Mouse (Mus musculus) stomach, embryonic 15.5 days (tissue): ENCODE results near the gene Rgs3. TPM values are rescaled to one million over a fixed set of nuclear protein-coding genes. Genes with fewer than 3 reads are reported as not detected.

Source experiments
- ATAC-seq: fragments of 200-750 bp; cut with Nextera tagmentation; 2 replicates; pipeline ENCODE4 v1.8.0; 2017; ENCODE audit warnings: low read depth, moderate number of reproducible peaks, moderate TSS enrichment; ENCODE audit not compliant: insufficient read depth, low FRiP score
- H3K27ac ChIP-seq: fragments of 300-500 bp; sonication (generic); 2 replicates; pipeline ENCODE4 v1.5.1; 2015; ENCODE audit warnings: mild to moderate bottlenecking, inconsistent platforms
- H3K27me3 ChIP-seq: fragments of 300-500 bp; sonication (generic); replicated peaks from 2 replicates; pipeline ENCODE4 v1.6.1; 2015; ENCODE audit warnings: inconsistent platforms
- H3K36me3 ChIP-seq: fragments of 300-500 bp; sonication (generic); 2 replicates; pipeline ENCODE4 v1.6.1; 2015; ENCODE audit warnings: inconsistent platforms
- H3K4me1 ChIP-seq: fragments of 300-500 bp; sonication (generic); 2 replicates; pipeline ENCODE4 v1.6.1; 2015; ENCODE audit warnings: inconsistent platforms
- H3K4me2 ChIP-seq: fragments of 300-500 bp; sonication (generic); 2 replicates; pipeline ENCODE4 v1.6.1; 2015; ENCODE audit warnings: mild to moderate bottlenecking, inconsistent platforms
- H3K4me3 ChIP-seq: fragments of 300-500 bp; sonication (generic); replicated peaks from 2 replicates; pipeline ENCODE4 v1.5.1; 2015; ENCODE audit warnings: inconsistent platforms
- H3K9ac ChIP-seq: fragments of 300-500 bp; sonication (generic); 2 replicates; pipeline ENCODE4 v1.6.1; 2015; ENCODE audit warnings: inconsistent platforms
- H3K9me3 ChIP-seq: fragments of 300-500 bp; sonication (generic); 2 replicates; pipeline ENCODE4 v1.6.1; 2016; ENCODE audit warnings: inconsistent platforms
- WGBS: fragments of 180-500 bp; shearing (Covaris S2); methylation state at CpG from one replicate; pipeline ENCODE4 v1.1.7; 2015; 5-methylcytosine and 5-hydroxymethylcytosine counted together
- polyA plus RNA-seq: library from polyadenylated mRNA; unstranded; fragments of >200 nt; fragmentation: Nextera tagmentation; extraction: Ambion mirVana; gene quantifications from 2 replicates; pipeline ENCODE4 v1.2.1, GENCODE M21; 2015

Rgs3 gene
- polyA plus RNA-seq, 1 experiment from 2014 or later: 46.8 TPM

DNA sequence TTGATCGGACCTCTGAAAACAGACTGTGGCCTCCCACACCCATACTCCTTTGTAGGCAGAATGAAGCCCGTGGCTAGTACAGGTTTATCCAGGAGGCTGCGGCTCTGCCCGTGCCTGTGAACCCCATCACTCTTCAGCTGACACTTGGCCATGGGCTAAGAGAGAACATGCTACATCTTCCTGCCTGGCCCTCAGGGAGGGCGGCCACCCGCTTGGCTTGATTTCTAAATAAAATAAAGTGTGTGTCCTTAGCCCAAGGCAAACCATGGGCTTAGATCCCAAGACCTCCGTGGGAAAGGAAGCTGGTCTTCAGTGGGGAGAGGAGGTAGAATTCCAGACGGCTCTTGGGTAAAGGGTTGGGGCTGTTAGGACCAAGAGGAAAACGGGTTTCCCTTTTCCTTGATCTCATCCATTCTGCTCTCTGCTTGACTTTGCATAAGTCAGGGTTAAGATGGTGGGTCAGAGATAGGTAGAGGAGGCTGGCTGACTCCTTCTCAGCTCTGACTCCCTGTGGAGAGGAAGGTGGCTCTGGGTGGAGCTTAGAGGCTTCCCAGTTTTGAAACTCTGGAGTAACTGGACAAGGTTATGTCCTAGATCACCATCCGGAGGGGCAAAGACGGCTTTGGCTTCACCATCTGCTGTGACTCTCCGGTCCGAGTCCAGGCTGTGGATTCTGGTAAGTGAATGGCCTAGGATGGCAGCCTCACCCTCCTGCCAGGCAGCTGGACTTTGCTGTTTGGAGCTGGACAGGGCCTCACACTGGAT is 63.8 kb downstream of the Rgs3 start:
- Histone ChIP-seq H3K9ac (no peak overlapping the region), H3K9me3 (no peaks in the 10 kb centered on the region), H3K36me3 (no peaks in the 10 kb centered on the region), H3K4me1 (peaks cover 46% of the 10 kb centered on the region), H3K4me3 (no peak overlapping the region), H3K27me3 (no peaks in the 10 kb centered on the region), H3K27ac (no peak overlapping the region), H3K4me2 (no peak overlapping the region)
- no peak for ATAC-seq
- 57% methylated on average over 13 of the region's 13 CpGs for WGBS

DNA sequence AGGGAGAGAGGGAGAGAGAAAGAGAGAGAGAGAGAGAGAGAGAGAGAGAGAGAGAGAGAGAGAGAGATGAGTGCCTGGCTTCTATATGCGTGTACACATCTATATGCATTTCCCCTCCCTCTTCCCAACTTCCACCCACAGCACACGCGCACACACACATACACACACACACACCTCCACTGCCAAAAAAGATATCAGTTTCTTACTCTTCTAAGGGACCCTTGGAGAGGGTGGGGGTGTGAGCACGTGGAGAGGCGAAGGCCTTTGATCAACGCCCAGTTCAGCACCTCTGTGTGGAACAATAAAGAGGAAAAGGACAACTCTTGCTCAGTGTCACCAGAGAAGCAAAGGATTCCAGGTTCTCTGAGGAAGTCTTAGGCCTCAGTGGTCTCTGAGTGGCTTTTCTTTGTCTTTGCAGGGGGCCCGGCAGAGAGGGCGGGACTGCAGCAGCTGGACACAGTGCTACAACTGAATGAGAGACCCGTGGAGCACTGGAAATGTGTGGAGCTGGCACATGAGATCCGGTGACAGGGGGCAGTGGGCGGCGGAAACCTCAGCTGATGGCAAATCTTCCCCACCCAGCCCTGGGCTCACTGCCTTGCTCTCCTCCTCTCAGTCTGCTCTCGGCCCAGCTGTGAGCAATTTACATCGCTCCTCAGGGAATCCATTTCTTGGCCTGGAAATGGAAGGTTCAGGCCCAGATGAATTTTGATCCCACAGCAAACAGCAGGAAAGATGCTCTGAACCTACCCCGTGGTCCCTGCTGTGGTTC is 65.2 kb downstream of the Rgs3 start:
- peaks cover 52% of the 10 kb centered on the region for H3K4me1 ChIP-seq
- H3K4me2 ChIP-seq: no peak overlapping the region
- H3K36me3 ChIP-seq: no peaks in the 10 kb centered on the region
- H3K4me3 ChIP-seq: no peak overlapping the region
- no peaks in the 10 kb centered on the region for H3K27me3 ChIP-seq
- no peak for ATAC-seq
- H3K9me3 ChIP-seq: no peaks in the 10 kb centered on the region
- 56% methylated on average over 15 of the region's 15 CpGs for WGBS
- H3K27ac ChIP-seq: peak overlapping the region; percentile 14; the same call in 1 of the 2 replicates
- no peak overlapping the region for H3K9ac ChIP-seq

DNA sequence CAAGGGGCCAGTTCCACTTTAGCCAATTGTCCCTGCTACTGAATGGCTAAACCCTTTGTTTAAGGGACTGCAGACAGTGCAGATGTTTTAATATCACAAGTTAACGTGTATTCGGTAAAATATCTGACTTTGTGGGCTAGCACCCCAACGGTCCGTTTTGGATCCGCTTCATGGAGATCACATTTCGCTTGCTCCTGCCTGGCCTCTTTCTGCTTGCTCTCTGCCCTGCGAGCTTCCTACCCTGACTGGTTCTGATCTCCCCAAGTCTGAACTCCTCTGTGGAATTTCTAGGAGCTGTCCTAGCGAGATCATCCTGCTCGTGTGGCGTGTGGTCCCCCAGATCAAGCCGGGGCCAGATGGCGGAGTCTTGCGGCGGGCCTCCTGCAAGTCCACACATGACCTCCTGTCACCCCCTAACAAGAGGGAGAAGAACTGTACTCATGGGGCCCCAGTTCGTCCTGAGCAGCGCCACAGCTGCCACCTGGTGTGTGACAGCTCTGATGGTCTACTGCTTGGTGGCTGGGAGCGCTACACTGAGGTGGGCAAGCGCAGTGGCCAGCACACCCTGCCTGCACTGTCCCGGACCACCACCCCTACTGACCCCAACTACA is 65.9 kb downstream of the Rgs3 start:
- Histone ChIP-seq H3K4me1 (peaks cover 57% of the 10 kb centered on the region), H3K27me3 (no peaks in the 10 kb centered on the region), H3K27ac (0 out of 2 replicates have a peak overlapping the region, but pooled peaks have one; percentile 31), H3K36me3 (no peaks in the 10 kb centered on the region), H3K4me3 (no peak overlapping the region), H3K9me3 (no peaks in the 10 kb centered on the region), H3K9ac (no peak overlapping the region), H3K4me2 (no peak overlapping the region)
- 81% methylated on average over 19 of the region's 19 CpGs for WGBS
- no peak for ATAC-seq

DNA sequence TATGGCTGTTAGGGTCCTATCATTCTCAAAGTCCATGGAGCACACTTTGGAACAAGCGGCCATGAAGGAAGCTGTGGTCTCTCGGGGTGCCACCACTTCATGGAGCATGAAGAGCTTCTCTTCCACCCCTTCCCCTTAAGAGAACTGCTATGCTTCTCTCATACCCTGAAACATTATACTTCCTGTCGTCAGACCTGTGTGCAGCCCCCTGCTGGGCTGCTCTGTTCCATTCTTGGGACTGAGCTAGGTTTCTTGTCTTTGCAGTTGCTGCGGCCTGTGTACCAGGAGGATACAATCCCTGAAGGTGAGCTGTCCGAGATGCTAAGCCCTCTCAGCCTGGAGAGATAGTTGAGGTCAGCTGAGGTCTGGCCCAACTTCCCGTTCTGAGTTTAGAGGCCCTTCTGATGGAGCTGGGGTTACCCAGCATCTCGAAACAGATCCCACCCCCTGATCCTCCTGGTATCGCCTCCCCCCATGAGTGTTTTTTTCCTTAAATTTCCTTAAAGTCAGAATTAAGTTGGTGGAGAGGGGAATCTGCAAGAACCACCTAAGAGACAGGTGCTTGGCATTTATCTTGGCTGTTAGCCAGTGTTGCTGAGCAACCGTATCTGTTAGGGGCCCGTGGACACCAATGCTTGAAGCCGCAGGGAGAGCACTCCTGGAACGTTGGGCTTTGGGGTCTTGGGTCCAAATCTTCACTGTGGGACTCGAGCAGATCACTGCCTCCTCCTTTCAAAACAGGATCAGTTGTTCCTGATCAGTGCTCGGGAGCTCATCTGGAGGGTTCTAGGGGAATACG is 66.8 kb downstream of the Rgs3 start:
- no peak for ATAC-seq
- H3K27ac ChIP-seq: 0 out of 2 replicates have a peak overlapping the region, but pooled peaks have one; percentile 27
- WGBS: 58% methylated on average over 15 of the region's 15 CpGs
- no peaks in the 10 kb centered on the region for H3K36me3 ChIP-seq
- H3K9ac ChIP-seq: no peak overlapping the region
- no peaks in the 10 kb centered on the region for H3K9me3 ChIP-seq
- no peak overlapping the region for H3K4me3 ChIP-seq
- no peak overlapping the region for H3K4me2 ChIP-seq
- peaks cover 52% of the 10 kb centered on the region for H3K4me1 ChIP-seq
- no peaks in the 10 kb centered on the region for H3K27me3 ChIP-seq

DNA sequence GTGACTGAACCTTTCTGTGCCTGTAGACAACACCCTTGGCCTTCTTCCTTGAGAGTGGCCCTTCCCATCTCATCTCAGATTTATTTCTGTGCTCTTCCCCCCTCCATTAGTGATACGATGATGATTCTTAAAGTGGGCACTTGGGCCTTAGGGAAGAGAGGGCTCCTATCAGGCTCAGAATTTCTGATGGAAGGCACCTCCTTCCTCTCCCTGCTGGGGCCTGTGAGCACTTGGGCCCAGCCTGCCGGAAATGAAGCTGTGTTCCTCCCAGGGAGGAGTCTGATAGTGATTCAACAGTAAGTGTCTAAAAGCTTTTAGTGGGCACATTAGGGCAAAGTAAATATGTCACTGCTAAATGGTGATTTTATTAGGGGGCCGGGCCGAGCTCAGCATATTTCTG is 67.7 kb downstream of the Rgs3 start:
- Histone ChIP-seq H3K9ac (no peak overlapping the region), H3K27me3 (no peaks in the 10 kb centered on the region), H3K9me3 (no peaks in the 10 kb centered on the region), H3K36me3 (no peaks in the 10 kb centered on the region), H3K4me3 (no peak overlapping the region), H3K4me1 (peaks cover 43% of the 10 kb centered on the region), H3K27ac (0 out of 2 replicates have a peak overlapping the region, but pooled peaks have one; percentile 27), H3K4me2 (no peak overlapping the region)
- no peak for ATAC-seq
- 48% methylated on average over 4 of the region's 4 CpGs for WGBS

DNA sequence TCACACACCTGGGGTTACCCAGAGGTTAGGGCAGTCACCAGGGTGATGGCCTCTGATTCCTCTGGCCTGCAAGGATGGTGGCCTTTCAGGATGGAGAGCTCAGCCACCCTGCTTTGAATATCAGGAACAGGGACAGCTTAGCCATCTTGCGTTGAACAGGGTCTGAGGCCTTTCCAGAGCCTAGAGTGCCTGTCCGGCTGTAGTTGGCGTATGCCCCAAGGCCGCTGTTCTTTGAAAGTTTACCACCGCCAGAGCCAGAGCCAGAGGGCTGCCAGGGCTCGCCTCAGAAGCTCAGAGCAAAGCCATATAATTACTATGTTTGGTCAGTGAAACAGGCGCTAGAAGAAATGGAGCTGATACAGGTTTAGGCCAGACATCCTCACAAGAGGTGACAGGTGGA is 68.9 kb downstream of the Rgs3 start:
- no peaks in the 10 kb centered on the region for H3K27me3 ChIP-seq
- peak overlapping the region; percentile 49 for H3K27ac ChIP-seq
- no peaks in the 10 kb centered on the region for H3K9me3 ChIP-seq
- H3K36me3 ChIP-seq: no peaks in the 10 kb centered on the region
- peaks cover 38% of the 10 kb centered on the region for H3K4me1 ChIP-seq
- no peak overlapping the region for H3K4me2 ChIP-seq
- 65% methylated on average over 7 of the region's 7 CpGs for WGBS
- no peak overlapping the region for H3K9ac ChIP-seq
- no peak for ATAC-seq
- H3K4me3 ChIP-seq: no peak overlapping the region

DNA sequence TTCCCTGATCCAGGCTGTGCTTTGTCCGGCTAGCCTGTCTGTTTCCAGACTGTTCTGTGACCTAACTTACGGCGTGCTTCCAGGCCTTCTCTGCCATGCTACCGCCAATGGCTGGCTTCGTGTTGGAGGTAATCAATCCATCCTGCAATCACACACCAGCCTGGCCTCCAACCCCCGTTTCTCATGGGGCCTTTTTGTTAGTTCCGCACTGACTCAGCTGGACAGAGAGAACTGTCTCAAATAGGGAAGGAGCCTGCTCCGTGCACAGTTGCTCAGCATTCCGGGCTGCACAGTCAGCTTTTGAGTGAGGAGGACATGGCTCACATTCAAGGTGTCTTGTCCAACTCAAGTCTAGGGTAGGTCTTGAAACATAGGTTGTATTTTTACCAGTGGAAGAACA is 69.8 kb downstream of the Rgs3 start:
- no peak for ATAC-seq
- Histone ChIP-seq H3K9me3 (no peaks in the 10 kb centered on the region), H3K4me1 (peaks cover 45% of the 10 kb centered on the region), H3K4me2 (no peak overlapping the region), H3K36me3 (no peaks in the 10 kb centered on the region), H3K9ac (no peak overlapping the region), H3K27me3 (no peaks in the 10 kb centered on the region), H3K27ac (0 out of 2 replicates have a peak overlapping the region, but pooled peaks have one; percentile 16), H3K4me3 (no peak overlapping the region)
- WGBS: 56% methylated on average over 9 of the region's 9 CpGs

DNA sequence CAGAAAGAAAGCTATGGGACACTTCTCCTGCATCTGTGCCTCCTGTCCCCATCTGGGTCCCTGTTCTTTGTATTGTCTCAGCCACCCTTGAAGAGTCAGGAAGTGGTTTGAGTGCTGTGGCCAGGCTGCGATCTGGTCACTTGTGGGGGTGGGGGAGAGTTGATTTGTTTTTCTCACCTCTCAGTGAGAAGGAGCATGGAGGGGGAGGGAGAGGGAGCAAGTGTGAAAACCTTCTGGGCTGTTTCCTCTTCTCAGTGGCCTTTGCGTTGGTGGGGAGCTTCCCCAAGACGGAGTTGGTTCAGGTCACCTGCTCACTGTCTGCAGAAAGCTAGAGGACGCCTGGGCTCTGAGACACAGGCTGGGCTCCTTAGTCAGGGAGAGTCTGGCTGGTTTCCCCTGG is 70.3 kb downstream of the Rgs3 start:
- no peak overlapping the region for H3K9ac ChIP-seq
- H3K27ac ChIP-seq: 0 out of 2 replicates have a peak overlapping the region, but pooled peaks have one; percentile 16
- H3K4me3 ChIP-seq: no peak overlapping the region
- H3K4me2 ChIP-seq: no peak overlapping the region
- no peaks in the 10 kb centered on the region for H3K36me3 ChIP-seq
- peaks cover 43% of the 10 kb centered on the region for H3K4me1 ChIP-seq
- 48% methylated on average over 4 of the region's 4 CpGs for WGBS
- no peaks in the 10 kb centered on the region for H3K27me3 ChIP-seq
- H3K9me3 ChIP-seq: no peaks in the 10 kb centered on the region
- ATAC-seq: no peak

DNA sequence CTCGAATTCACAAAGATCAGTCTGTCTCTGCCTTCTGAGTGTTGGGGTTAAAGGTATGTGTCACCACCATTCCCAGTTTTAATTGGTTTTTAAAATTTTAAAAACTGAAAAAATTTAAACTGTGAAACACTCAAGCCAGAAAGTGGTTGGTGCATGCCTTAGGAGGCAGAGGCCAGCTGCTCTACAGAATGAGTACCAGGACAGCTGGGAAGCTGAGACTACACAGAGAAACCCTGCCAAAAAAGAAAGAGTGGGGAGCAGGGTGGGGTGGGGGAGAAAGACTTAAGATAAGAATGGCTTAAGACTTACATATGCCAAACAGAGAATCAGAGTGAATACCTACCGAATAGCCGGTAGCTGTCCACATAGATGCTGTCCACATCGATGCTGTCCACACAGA is 73.6 kb downstream of the Rgs3 start:
- ATAC-seq: no peak
- no peak overlapping the region for H3K9ac ChIP-seq
- 86% methylated on average over 4 of the region's 4 CpGs for WGBS
- no peak overlapping the region for H3K27ac ChIP-seq
- H3K4me2 ChIP-seq: no peak overlapping the region
- no peak overlapping the region for H3K4me3 ChIP-seq
- H3K9me3 ChIP-seq: no peaks in the 10 kb centered on the region
- peaks cover 24% of the 10 kb centered on the region for H3K4me1 ChIP-seq
- H3K36me3 ChIP-seq: no peaks in the 10 kb centered on the region; the same call in 1 of the 2 replicates
- H3K27me3 ChIP-seq: no peaks in the 10 kb centered on the region

DNA sequence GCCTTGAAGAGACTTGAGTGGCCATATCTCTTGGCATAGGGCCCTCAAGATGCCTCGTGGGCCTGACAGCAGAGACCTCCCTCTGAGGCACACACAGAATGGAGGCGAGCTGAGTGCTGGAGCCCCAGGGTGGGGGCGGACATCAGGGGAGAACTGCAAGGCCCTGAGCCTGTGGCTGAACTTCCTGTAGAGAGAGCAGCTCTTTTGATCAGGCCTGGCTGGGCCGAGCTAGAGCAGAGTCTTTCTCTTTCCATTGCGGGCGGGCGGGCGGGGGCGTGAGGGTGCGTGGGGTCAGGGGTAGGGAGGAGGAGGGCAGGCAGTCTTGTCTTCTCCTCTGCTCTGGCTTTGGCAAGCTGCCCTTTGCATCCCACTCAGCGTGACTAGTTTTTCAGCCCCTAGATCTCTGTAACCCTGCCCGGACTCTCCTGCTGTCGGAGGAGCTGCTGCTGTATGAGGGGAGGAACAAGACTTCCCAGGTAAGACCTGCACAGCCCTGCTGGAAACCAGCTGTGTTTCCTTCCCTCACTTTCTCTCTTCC is 74.5 kb downstream of the Rgs3 start:
- Histone ChIP-seq H3K4me1 (peaks cover 20% of the 10 kb centered on the region), H3K27me3 (no peaks in the 10 kb centered on the region), H3K4me3 (no peak overlapping the region), H3K36me3 (no peaks in the 10 kb centered on the region; the same call in 1 of the 2 replicates), H3K9ac (no peak overlapping the region), H3K9me3 (no peaks in the 10 kb centered on the region), H3K27ac (peak overlapping the region; percentile 23; the same call in 1 of the 2 replicates), H3K4me2 (no peak overlapping the region)
- WGBS: 26% methylated on average over 11 of the region's 13 CpGs
- no peak for ATAC-seq

DNA sequence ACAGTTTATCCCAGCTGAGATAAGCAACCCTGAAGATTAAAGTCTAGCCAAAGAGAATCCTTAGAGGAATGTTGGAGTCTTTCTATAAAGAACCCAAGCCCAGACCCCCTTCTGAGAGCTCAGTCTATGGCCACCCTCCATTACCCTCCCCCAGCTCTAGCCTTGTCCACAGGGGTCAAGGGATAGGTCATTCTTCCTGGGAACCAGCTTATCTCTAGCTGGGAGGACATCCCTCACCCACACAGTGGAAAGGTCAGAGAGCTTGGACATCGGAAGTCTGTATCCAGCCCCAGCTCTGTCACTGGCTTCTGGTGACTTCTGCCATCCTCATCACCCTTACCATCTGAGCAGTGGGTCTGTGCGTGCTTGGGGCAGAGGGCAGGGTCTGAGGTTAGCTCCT is 75.2 kb downstream of the Rgs3 start:
- WGBS: 54% methylated on average over 2 of the region's 2 CpGs
- peaks cover 12% of the 10 kb centered on the region for H3K4me1 ChIP-seq
- no peak overlapping the region for H3K9ac ChIP-seq
- H3K4me3 ChIP-seq: no peak overlapping the region
- no peaks in the 10 kb centered on the region; the same call in 1 of the 2 replicates for H3K36me3 ChIP-seq
- H3K27me3 ChIP-seq: no peaks in the 10 kb centered on the region
- no peak for ATAC-seq
- no peaks in the 10 kb centered on the region for H3K9me3 ChIP-seq
- no peak overlapping the region for H3K27ac ChIP-seq
- no peak overlapping the region for H3K4me2 ChIP-seq
